ENCODE assay signal across 12 mouse cellular contexts in genomic region chr1:131586836-131587235, GRCm38 (mm10). TPM values are rescaled to one million over a fixed set of nuclear protein-coding genes. Genes with fewer than 3 reads are reported as not detected.
DNase-seq lines count a peak whose midpoint lies in the region; ATAC-seq and TF ChIP-seq lines count a peak whose summit lies in the region.
"Had no signal": no experiment of that assay in that cellular context is flagged by ENCODE, and none has a peak within 500 bp of the region (broad histone marks: within the 10 kb centered on the region; RNA-seq: fewer than 3 reads in every experiment).

No protein-coding gene starts in this region.

- TF ChIP-seq CTCF in lung, postnatal 0 days (IDR thresholded peaks at IDR 0.05): no peak

- ATAC-seq in embryonic facial prominence, embryonic 14.5 days (ENCODE audit: low read depth): no peak
- ATAC-seq in lung, postnatal 0 days: no peak
- no peak for ATAC-seq in liver, embryonic 11.5 days (replicated peaks; ENCODE audit: low FRiP score)
- no peak for ATAC-seq in hindbrain, embryonic 12.5 days (ENCODE audit: low FRiP score)

- no peak for TF ChIP-seq EP300 in lung, postnatal 0 days (IDR thresholded peaks at IDR 0.05)

- H3K9ac ChIP-seq in embryonic facial prominence, embryonic 14.5 days (ENCODE audit: low read depth, low read length): no peak overlapping the region
- H3K9ac ChIP-seq in lung, postnatal 0 days (replicated peaks; ENCODE audit: low read depth): no peak overlapping the region
- no peak overlapping the region for H3K9ac ChIP-seq in liver, embryonic 11.5 days (ENCODE audit: low read depth, low read length)
- no peak overlapping the region for H3K9ac ChIP-seq in hindbrain, embryonic 12.5 days
- H3K9ac ChIP-seq: lung, embryonic 15.5 days had no signal

- DNase-seq in embryonic facial prominence, embryonic 14.5 days (ENCODE audit: low spot score): peak; percentile 12
- DNase-seq in embryonic facial prominence, embryonic 10.5 days (ENCODE audit: low spot score): no peak
- peak; percentile 14 for DNase-seq in lung, postnatal 0 days (ENCODE audit: low spot score)
- no peak for DNase-seq in lung, adult 18-20 months
- DNase-seq in layer of hippocampus, adult 18-20 months (ENCODE audit: low spot score in 2 of 2): peak; percentile 63 to 88
- peak; percentile 35 for DNase-seq in right cerebral cortex, postnatal 25 days
- no peak for DNase-seq in liver, embryonic 11.5 days (ENCODE audit: low spot score)
- DNase-seq: kidney, postnatal 14 days had no signal

- no peak overlapping the region for H3K4me2 ChIP-seq in embryonic facial prominence, embryonic 14.5 days (ENCODE audit: low read depth, low read length)
- H3K4me2 ChIP-seq in lung, postnatal 0 days (replicated peaks; ENCODE audit: low read depth, low read length): no peak overlapping the region
- H3K4me2 ChIP-seq in liver, embryonic 11.5 days: no peak overlapping the region
- no peak overlapping the region for H3K4me2 ChIP-seq in hindbrain, embryonic 12.5 days (replicated peaks)
- H3K4me2 ChIP-seq: lung, embryonic 15.5 days had no signal

- H3K4me3 ChIP-seq in embryonic facial prominence, embryonic 14.5 days (ENCODE audit: low read depth, low read length): no peak overlapping the region
- H3K4me3 ChIP-seq in embryonic facial prominence, embryonic 10.5 days: no peak overlapping the region
- no peak overlapping the region for H3K4me3 ChIP-seq in lung, postnatal 0 days (ENCODE audit: low read depth, low read length)
- no peak overlapping the region for H3K4me3 ChIP-seq in liver, embryonic 11.5 days (ENCODE audit: low read depth, low read length)
- no peak overlapping the region for H3K4me3 ChIP-seq in hindbrain, embryonic 12.5 days
- H3K4me3 ChIP-seq: lung, embryonic 15.5 days had no signal

- H3K27me3 ChIP-seq in embryonic facial prominence, embryonic 14.5 days (replicated peaks; ENCODE audit: control insufficient read depth, insufficient read depth, low read length): no peaks in the 10 kb centered on the region
- no peaks in the 10 kb centered on the region for H3K27me3 ChIP-seq in embryonic facial prominence, embryonic 10.5 days (replicated peaks; ENCODE audit: low read depth, poor library complexity, severe bottlenecking)
- no peaks in the 10 kb centered on the region for H3K27me3 ChIP-seq in lung, postnatal 0 days (replicated peaks; ENCODE audit: insufficient read depth, low read length)
- no peaks in the 10 kb centered on the region for H3K27me3 ChIP-seq in liver, embryonic 11.5 days (replicated peaks; ENCODE audit: control insufficient read depth, insufficient read depth, low read length)
- no peaks in the 10 kb centered on the region for H3K27me3 ChIP-seq in hindbrain, embryonic 12.5 days
- H3K27me3 ChIP-seq: lung, embryonic 15.5 days had no signal

- WGBS in embryonic facial prominence, embryonic 14.5 days: 65% methylated on average over 8 of the region's 8 CpGs
- 92% methylated on average over 8 of the region's 8 CpGs for WGBS in embryonic facial prominence, embryonic 10.5 days
- WGBS in lung, postnatal 0 days: 49% methylated on average over 8 of the region's 8 CpGs
- 78% methylated on average over 8 of the region's 8 CpGs for WGBS in liver, embryonic 11.5 days
- WGBS in hindbrain, embryonic 12.5 days: 81% methylated on average over 8 of the region's 8 CpGs

- H3K27ac ChIP-seq in embryonic facial prominence, embryonic 14.5 days (replicated peaks; ENCODE audit: low read depth, low read length): no peak overlapping the region
- H3K27ac ChIP-seq in embryonic facial prominence, embryonic 10.5 days (replicated peaks): no peak overlapping the region
- H3K27ac ChIP-seq in lung, postnatal 0 days (ENCODE audit: low read length): no peak overlapping the region
- H3K27ac ChIP-seq in liver, embryonic 11.5 days (ENCODE audit: low read depth, low read length): no peak overlapping the region
- H3K27ac ChIP-seq in hindbrain, embryonic 12.5 days: no peak overlapping the region
- H3K27ac ChIP-seq: lung, embryonic 15.5 days had no signal

- no peaks in the 10 kb centered on the region for H3K9me3 ChIP-seq in embryonic facial prominence, embryonic 14.5 days (ENCODE audit: control insufficient read depth, low read length)
- no peaks in the 10 kb centered on the region for H3K9me3 ChIP-seq in embryonic facial prominence, embryonic 10.5 days
- no peaks in the 10 kb centered on the region for H3K9me3 ChIP-seq in lung, postnatal 0 days (ENCODE audit: low read length)
- H3K9me3 ChIP-seq in liver, embryonic 11.5 days (ENCODE audit: control insufficient read depth, low read length): no peaks in the 10 kb centered on the region
- no peaks in the 10 kb centered on the region for H3K9me3 ChIP-seq in hindbrain, embryonic 12.5 days (replicated peaks)
- H3K9me3 ChIP-seq: lung, embryonic 15.5 days had no signal

- no peaks in the 10 kb centered on the region for H3K36me3 ChIP-seq in embryonic facial prominence, embryonic 14.5 days (ENCODE audit: control insufficient read depth, insufficient read depth, low read length)
- no peaks in the 10 kb centered on the region for H3K36me3 ChIP-seq in embryonic facial prominence, embryonic 10.5 days (replicated peaks)
- H3K36me3 ChIP-seq in lung, postnatal 0 days (ENCODE audit: insufficient read depth, low read length): no peaks in the 10 kb centered on the region
- H3K36me3 ChIP-seq in liver, embryonic 11.5 days (ENCODE audit: control insufficient read depth, insufficient read depth, low read length): no peaks in the 10 kb centered on the region
- H3K36me3 ChIP-seq in hindbrain, embryonic 12.5 days: no peaks in the 10 kb centered on the region
- H3K36me3 ChIP-seq: lung, embryonic 15.5 days had no signal

- H3K4me1 ChIP-seq in embryonic facial prominence, embryonic 14.5 days (ENCODE audit: control insufficient read depth, insufficient read depth, low read length): no peaks in the 10 kb centered on the region; the same call in 1 of the 2 replicates
- no peaks in the 10 kb centered on the region for H3K4me1 ChIP-seq in embryonic facial prominence, embryonic 10.5 days
- H3K4me1 ChIP-seq in lung, postnatal 0 days (ENCODE audit: insufficient read depth, low read depth, low read length): no peaks in the 10 kb centered on the region
- H3K4me1 ChIP-seq in liver, embryonic 11.5 days (replicated peaks; ENCODE audit: control insufficient read depth, insufficient read depth, low read length): no peaks in the 10 kb centered on the region
- no peaks in the 10 kb centered on the region for H3K4me1 ChIP-seq in hindbrain, embryonic 12.5 days

RNA-seq across cellular contexts. Expression of gene Avpr1b, which starts 12.2 kb away (rescaled TPM):
- polyA plus RNA-seq in embryonic facial prominence, embryonic 14.5 days (2014; fragmentation: Nextera tagmentation; extraction: Ambion mirVana): 0.05 and 0.08 TPM in 2 replicates
- polyA plus RNA-seq in embryonic facial prominence, embryonic 10.5 days (2016; fragmentation: Nextera tagmentation; extraction: Ambion mirVana): 0.08 TPM in 1 of 2 replicates, not detected in the other
- polyA plus RNA-seq in lung, postnatal 0 days (2015; fragmentation: Nextera tagmentation; extraction: Ambion mirVana): not detected in 2 replicates
- under 1 TPM; 0.35 to 0.51 TPM for total RNA-seq in layer of hippocampus, adult 18-20 months (2021)
- not detected in 2 replicates for polyA plus RNA-seq in liver, embryonic 11.5 days (2014; fragmentation: Nextera tagmentation; extraction: Ambion mirVana)
- not detected in 2 replicates for polyA plus RNA-seq in hindbrain, embryonic 12.5 days (2016; fragmentation: Nextera tagmentation; extraction: Ambion mirVana)
- polyA plus RNA-seq: heart, postnatal 0 days; lung, embryonic 15.5 days; neural tube, embryonic 11.5 days had no signal

RNA-seq across cellular contexts. Expression of gene Ctse, which starts 51.3 kb away (rescaled TPM):
- polyA plus RNA-seq in embryonic facial prominence, embryonic 14.5 days (2014; fragmentation: Nextera tagmentation; extraction: Ambion mirVana): 0.14 and 0.15 TPM in 2 replicates
- polyA plus RNA-seq in embryonic facial prominence, embryonic 10.5 days (2016; fragmentation: Nextera tagmentation; extraction: Ambion mirVana): 0.06 TPM in 1 of 2 replicates, not detected in the other
- 0.80 and 1.1 TPM in 2 replicates for polyA plus RNA-seq in lung, postnatal 0 days (2015; fragmentation: Nextera tagmentation; extraction: Ambion mirVana)
- under 1 TPM in 1 of 2 experiments, not detected in 1; 0.17 TPM for total RNA-seq in layer of hippocampus, adult 18-20 months (2021)
- 9.3 and 10.6 TPM in 2 replicates for polyA plus RNA-seq in liver, embryonic 11.5 days (2014; fragmentation: Nextera tagmentation; extraction: Ambion mirVana)
- polyA plus RNA-seq in hindbrain, embryonic 12.5 days (2016; fragmentation: Nextera tagmentation; extraction: Ambion mirVana): 0.41 TPM in 1 of 2 replicates, not detected in the other

RNA-seq across cellular contexts. Expression of gene Fam72a, which starts 59.1 kb away (rescaled TPM):
- polyA plus RNA-seq in embryonic facial prominence, embryonic 14.5 days (2014; fragmentation: Nextera tagmentation; extraction: Ambion mirVana): 2.5 and 3.5 TPM in 2 replicates
- 4.1 and 4.3 TPM in 2 replicates for polyA plus RNA-seq in embryonic facial prominence, embryonic 10.5 days (2016; fragmentation: Nextera tagmentation; extraction: Ambion mirVana)
- 1.1 and 1.3 TPM in 2 replicates for polyA plus RNA-seq in lung, postnatal 0 days (2015; fragmentation: Nextera tagmentation; extraction: Ambion mirVana)
- total RNA-seq in layer of hippocampus, adult 18-20 months (2021): 1 to 10 TPM; 1.3 TPM
- polyA plus RNA-seq in liver, embryonic 11.5 days (2014; fragmentation: Nextera tagmentation; extraction: Ambion mirVana): 4.8 and 4.9 TPM in 2 replicates
- 2.8 and 3.2 TPM in 2 replicates for polyA plus RNA-seq in hindbrain, embryonic 12.5 days (2016; fragmentation: Nextera tagmentation; extraction: Ambion mirVana)

RNA-seq across cellular contexts. Expression of gene Srgap2, which starts 59.7 kb away (rescaled TPM):
- polyA plus RNA-seq in embryonic facial prominence, embryonic 14.5 days (2014; fragmentation: Nextera tagmentation; extraction: Ambion mirVana): 21.3 and 23.6 TPM in 2 replicates
- 17.5 TPM in 2 replicates for polyA plus RNA-seq in embryonic facial prominence, embryonic 10.5 days (2016; fragmentation: Nextera tagmentation; extraction: Ambion mirVana)
- polyA plus RNA-seq in lung, postnatal 0 days (2015; fragmentation: Nextera tagmentation; extraction: Ambion mirVana): 9.5 and 10.1 TPM in 2 replicates
- total RNA-seq in layer of hippocampus, adult 18-20 months (2021): 10 to 100 TPM; 75.1 to 87.6 TPM
- polyA plus RNA-seq in liver, embryonic 11.5 days (2014; fragmentation: Nextera tagmentation; extraction: Ambion mirVana): 16.1 and 17.3 TPM in 2 replicates
- 16.9 and 23.1 TPM in 2 replicates for polyA plus RNA-seq in hindbrain, embryonic 12.5 days (2016; fragmentation: Nextera tagmentation; extraction: Ambion mirVana)

Comparison
In these comparisons a context has a peak if more than half of its experiments do, and no peak if none do; other contexts are left out.
1. DNase-seq: peak in embryonic facial prominence, embryonic 14.5 days (single experiment), lung, postnatal 0 days (single experiment), layer of hippocampus, adult 18-20 months (2 of 2) and right cerebral cortex, postnatal 25 days (single experiment); none in embryonic facial prominence, embryonic 10.5 days (single experiment), lung, adult 18-20 months (0 of 2) and liver, embryonic 11.5 days (single experiment).